Mouse (Mus musculus): ENCODE results near the gene Rasgrp4. TPM values are rescaled to one million over a fixed set of nuclear protein-coding genes. Genes with fewer than 3 reads are reported as not detected.
A peak's percentile ranks its signal among the peaks of the same experiment; 100 is the strongest.

The Rasgrp4 gene
- polyA plus RNA-seq, 2 experiments: 0.43 to 4.8 TPM

DNA sequence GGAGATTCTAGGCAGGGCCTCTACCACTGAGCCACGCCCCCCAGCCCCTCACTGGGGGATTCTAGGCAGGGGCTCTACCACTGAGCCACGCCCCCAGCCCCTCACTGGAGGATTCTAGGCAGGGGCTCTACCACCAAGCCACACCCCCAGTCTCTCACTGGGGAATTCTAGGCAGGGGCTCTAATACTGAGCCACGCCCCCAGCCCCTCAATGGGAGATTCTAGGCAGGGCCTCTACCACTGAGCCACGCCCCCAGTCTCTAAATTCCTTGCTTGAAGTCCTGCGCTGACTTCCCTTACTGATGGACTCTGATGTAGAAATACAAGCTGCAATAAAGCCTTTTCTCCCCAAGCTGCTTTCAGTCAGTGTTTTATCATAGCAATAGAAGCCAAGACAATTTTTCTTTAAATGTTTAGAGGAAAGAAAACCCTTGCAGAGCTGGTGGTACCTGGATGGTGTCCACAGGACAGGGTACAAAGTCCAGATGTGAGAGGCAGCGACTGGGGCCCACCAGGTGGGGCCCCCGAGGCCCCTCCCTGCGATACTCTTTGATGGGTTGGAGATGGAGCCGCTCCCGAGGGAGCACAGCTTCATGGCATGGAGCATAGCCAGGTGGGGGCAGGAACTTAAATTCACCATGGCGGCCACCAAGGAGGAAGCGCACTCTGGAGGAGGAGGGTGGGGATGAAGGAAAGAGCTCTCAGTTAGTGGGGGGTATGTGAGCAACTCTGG lies 33.2 kb upstream of the Rasgrp4 start:
- DNase-seq (ENCODE audit: low spot score) (no peak), ATAC-seq (ENCODE audit: low FRiP score, low read depth) (no peak)
- Histone ChIP-seq H3K36me3 (ENCODE audit: control insufficient read depth, insufficient read depth, low read length) (0 out of 2 replicates have a peak, but pooled peaks cover 2% of the 10 kb centered on the region), H3K9ac (ENCODE audit: low read depth, low read length, severe bottlenecking) (no peak overlapping the region), H3K4me1 (ENCODE audit: control insufficient read depth, insufficient read depth, low read length) (no peaks in the 10 kb centered on the region), H3K4me3 (replicated peaks; ENCODE audit: low read length) (no peak overlapping the region), H3K9me3 (ENCODE audit: control insufficient read depth, low read length) (no peaks in the 10 kb centered on the region), H3K27ac (replicated peaks; ENCODE audit: low read depth, low read length) (no peak overlapping the region), H3K27me3 (ENCODE audit: control insufficient read depth, insufficient read depth, low read length) (no peaks in the 10 kb centered on the region), H3K4me2 (replicated peaks; ENCODE audit: low read depth, low read length, severe bottlenecking) (no peak overlapping the region)
- TF ChIP-seq POLR2A (IDR thresholded peaks at IDR 0.05; ENCODE audit: borderline replicate concordance, extremely low read depth, insufficient read depth, insufficient read length): no peak
- 90% methylated on average over 12 of the region's 12 CpGs for WGBS

DNA sequence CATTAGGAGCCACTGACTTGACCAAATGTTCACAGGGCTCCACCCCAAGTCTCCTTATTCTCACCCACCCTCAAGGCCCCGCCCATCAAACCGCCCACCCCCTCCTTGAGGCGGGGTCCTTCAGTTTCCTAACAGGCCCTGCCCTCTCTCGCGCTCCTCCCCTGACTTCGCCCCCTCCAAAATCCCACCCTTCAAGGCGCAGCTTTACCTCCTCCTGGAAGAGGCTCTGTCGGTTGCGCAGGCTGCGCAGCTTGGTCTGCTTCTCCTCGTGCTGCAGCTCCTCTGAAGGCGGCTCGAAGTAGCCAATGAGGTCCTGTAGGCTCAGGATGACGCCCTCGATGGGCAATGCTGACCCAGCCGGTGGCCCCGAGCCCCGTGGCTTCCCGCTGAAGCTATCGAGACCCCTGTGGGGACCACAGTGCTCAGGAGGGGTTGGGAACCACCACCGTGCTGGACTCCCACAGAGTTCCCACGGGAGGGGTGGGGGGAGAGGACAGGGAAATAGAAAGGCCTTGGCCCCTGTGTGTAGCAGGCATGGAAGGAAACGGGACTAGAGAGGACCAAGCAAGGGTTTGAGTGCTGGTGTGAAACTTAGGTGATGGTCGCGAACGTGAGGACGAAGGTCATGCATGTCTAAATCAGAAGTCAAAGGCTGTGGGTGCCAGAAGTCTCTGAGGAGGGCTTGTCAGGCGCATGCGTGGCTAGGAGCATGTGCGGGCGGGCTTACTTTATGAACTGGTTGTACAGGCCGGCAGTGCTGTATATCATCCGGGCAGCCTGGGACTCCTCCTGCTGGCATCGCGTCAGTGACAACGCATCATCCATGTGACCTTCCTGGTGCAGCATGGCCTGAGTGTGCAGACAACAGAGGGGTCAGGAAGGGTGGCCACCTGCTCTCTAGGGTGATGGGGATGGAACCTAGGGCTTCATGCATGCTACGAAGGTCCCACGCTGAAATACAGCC lies 25.4 kb upstream of the Rasgrp4 start:
- no peak overlapping the region for H3K27ac ChIP-seq (replicated peaks; ENCODE audit: low read depth, low read length)
- 0 out of 2 replicates have a peak, but pooled peaks cover under 1% of the 10 kb centered on the region for H3K36me3 ChIP-seq (ENCODE audit: control insufficient read depth, insufficient read depth, low read length)
- DNase-seq (ENCODE audit: low spot score) (peak; percentile 52), ATAC-seq (ENCODE audit: low FRiP score, low read depth) (peak; percentile 88; the same call in 1 of the 2 replicates)
- 25% methylated on average over 38 of the region's 38 CpGs for WGBS
- peak overlapping the region; percentile 43 for H3K9ac ChIP-seq (ENCODE audit: low read depth, low read length, severe bottlenecking)
- peaks cover 3% of the 10 kb centered on the region; the same call in 1 of the 2 replicates for H3K4me1 ChIP-seq (ENCODE audit: control insufficient read depth, insufficient read depth, low read length)
- no peaks in the 10 kb centered on the region for H3K9me3 ChIP-seq (ENCODE audit: control insufficient read depth, low read length)
- no peaks in the 10 kb centered on the region for H3K27me3 ChIP-seq (ENCODE audit: control insufficient read depth, insufficient read depth, low read length)
- peak overlapping the region; percentile 6 for H3K4me3 ChIP-seq (replicated peaks; ENCODE audit: low read length)
- TF ChIP-seq POLR2A (IDR thresholded peaks at IDR 0.05; ENCODE audit: borderline replicate concordance, extremely low read depth, insufficient read depth, insufficient read length): no peak
- peak overlapping the region; percentile 51 for H3K4me2 ChIP-seq (replicated peaks; ENCODE audit: low read depth, low read length, severe bottlenecking)

DNA sequence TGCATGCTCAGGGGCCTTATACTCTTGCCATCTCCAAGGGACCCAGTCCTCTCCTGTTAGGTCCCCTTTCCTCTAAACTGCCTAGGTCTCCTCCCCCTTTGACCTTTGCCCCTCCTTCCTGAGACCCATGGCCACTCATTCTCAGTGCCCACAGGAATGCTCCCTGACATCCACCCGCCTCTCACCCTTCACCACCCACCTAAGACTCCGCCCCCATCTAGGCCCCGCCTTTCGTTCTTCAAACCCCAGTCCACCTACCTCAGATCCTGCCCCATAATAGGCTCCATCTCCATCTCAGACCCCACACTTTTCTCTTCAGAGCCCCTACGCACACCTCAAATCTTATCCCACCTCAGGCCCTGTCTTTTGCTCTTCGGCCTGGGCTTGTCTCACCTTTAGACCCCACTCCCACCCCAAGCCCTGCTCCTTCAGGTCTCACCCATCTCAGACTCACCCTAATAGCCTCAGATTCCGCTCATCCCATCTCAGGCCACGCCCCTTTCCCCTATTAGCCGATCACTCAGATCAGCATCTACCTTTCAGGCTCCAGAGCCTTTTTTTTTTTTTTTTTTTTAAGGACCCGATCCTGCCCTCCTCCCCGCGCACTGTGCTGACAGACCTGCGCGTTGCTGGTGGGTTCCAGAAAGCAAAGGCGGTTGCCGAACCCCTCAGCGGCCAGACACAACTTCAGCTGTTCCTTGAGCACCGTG lies 16.4 kb upstream of the Rasgrp4 start:
- TF ChIP-seq POLR2A (IDR thresholded peaks at IDR 0.05; ENCODE audit: borderline replicate concordance, extremely low read depth, insufficient read depth, insufficient read length): no peak
- DNase-seq (ENCODE audit: low spot score): no peak

DNA sequence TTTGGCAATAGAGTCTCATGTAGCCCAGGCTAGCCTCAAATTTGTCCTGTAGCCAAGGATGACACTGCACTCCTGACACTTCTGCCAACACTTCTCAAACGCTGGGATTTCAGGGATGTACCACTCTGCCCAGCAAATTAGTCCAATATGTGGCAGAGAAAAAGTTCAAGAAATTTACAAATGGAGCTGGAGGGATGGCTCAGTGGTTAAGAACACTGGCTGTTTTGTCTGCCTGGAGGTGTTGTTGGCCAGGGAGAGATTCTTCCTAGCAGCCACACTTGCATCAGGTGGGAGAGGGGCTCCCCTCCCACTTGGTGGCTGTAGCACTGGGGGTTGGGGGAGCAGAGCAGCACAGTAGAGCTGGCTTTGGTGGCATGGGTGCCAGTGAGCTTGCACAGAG lies 15.1 kb upstream of the Rasgrp4 start:
- no peak for DNase-seq (ENCODE audit: low spot score)
- Histone ChIP-seq H3K9me3 (ENCODE audit: control insufficient read depth, low read length) (no peaks in the 10 kb centered on the region), H3K4me1 (ENCODE audit: control insufficient read depth, insufficient read depth, low read length) (0 out of 2 replicates have a peak, but pooled peaks cover under 1% of the 10 kb centered on the region), H3K4me3 (replicated peaks; ENCODE audit: low read length) (no peak overlapping the region), H3K27me3 (ENCODE audit: control insufficient read depth, insufficient read depth, low read length) (no peaks in the 10 kb centered on the region), H3K4me2 (replicated peaks; ENCODE audit: low read depth, low read length, severe bottlenecking) (no peak overlapping the region), H3K9ac (ENCODE audit: low read depth, low read length, severe bottlenecking) (no peak overlapping the region), H3K27ac (replicated peaks; ENCODE audit: low read depth, low read length) (no peak overlapping the region), H3K36me3 (ENCODE audit: control insufficient read depth, insufficient read depth, low read length) (no peaks in the 10 kb centered on the region)
- no peak for ATAC-seq (ENCODE audit: low FRiP score, low read depth)
- 59% methylated on average over 1 of the region's 1 CpGs for WGBS
- TF ChIP-seq POLR2A (IDR thresholded peaks at IDR 0.05; ENCODE audit: borderline replicate concordance, extremely low read depth, insufficient read depth, insufficient read length): no peak

More for the DNA sequence above, 16.4 kb upstream of the Rasgrp4 start:
- no peak for ATAC-seq (ENCODE audit: low FRiP score, low read depth)
- no peaks in the 10 kb centered on the region for H3K27me3 ChIP-seq (ENCODE audit: control insufficient read depth, insufficient read depth, low read length)
- no peaks in the 10 kb centered on the region for H3K9me3 ChIP-seq (ENCODE audit: control insufficient read depth, low read length)
- no peak overlapping the region for H3K27ac ChIP-seq (replicated peaks; ENCODE audit: low read depth, low read length)
- no peaks in the 10 kb centered on the region for H3K36me3 ChIP-seq (ENCODE audit: control insufficient read depth, insufficient read depth, low read length)
- no peaks in the 10 kb centered on the region for H3K4me1 ChIP-seq (ENCODE audit: control insufficient read depth, insufficient read depth, low read length)
- H3K4me2 ChIP-seq (replicated peaks; ENCODE audit: low read depth, low read length, severe bottlenecking): no peak overlapping the region
- no peak overlapping the region for H3K9ac ChIP-seq (ENCODE audit: low read depth, low read length, severe bottlenecking)
- H3K4me3 ChIP-seq (replicated peaks; ENCODE audit: low read length): no peak overlapping the region
- 15% methylated on average over 18 of the region's 18 CpGs for WGBS

DNA sequence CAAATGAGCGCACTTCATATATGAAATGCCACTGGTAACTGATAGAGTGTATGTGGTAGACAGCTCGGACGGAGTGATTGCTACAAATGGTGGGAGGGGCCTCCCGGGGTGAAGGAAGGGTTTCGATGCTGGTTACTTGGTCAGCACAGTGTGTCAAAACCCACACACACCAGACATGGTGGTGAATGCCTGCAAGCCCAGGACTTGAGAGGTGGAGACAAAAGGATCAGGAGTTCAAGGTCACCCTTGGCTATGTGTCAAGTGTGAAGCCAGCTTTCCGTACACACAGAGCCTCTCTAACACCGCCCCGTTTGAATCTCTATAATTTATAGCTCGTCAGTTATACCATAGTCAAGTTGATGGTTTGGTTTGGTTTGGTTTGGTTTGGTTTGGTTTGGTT lies 11.8 kb upstream of the Rasgrp4 start:
- Histone ChIP-seq H3K4me2 (replicated peaks; ENCODE audit: low read depth, low read length, severe bottlenecking) (no peak overlapping the region), H3K27ac (replicated peaks; ENCODE audit: low read depth, low read length) (no peak overlapping the region)
- no peak for TF ChIP-seq POLR2A (IDR thresholded peaks at IDR 0.05; ENCODE audit: borderline replicate concordance, extremely low read depth, insufficient read depth, insufficient read length)

More for the DNA sequence above, 11.8 kb upstream of the Rasgrp4 start:
- Histone ChIP-seq H3K9ac (ENCODE audit: low read depth, low read length, severe bottlenecking) (no peak overlapping the region), H3K4me1 (ENCODE audit: control insufficient read depth, insufficient read depth, low read length) (0 out of 2 replicates have a peak, but pooled peaks cover 8% of the 10 kb centered on the region), H3K36me3 (ENCODE audit: control insufficient read depth, insufficient read depth, low read length) (no peaks in the 10 kb centered on the region), H3K27me3 (ENCODE audit: control insufficient read depth, insufficient read depth, low read length) (no peaks in the 10 kb centered on the region), H3K4me3 (replicated peaks; ENCODE audit: low read length) (no peak overlapping the region), H3K9me3 (ENCODE audit: control insufficient read depth, low read length) (no peaks in the 10 kb centered on the region)
- ATAC-seq (ENCODE audit: low FRiP score, low read depth) (no peak), DNase-seq (ENCODE audit: low spot score) (no peak)
- 93% methylated on average over 9 of the region's 9 CpGs for WGBS

All from limb, embryonic 14.5 days (tissue).